Mouse (Mus musculus): ENCODE measurements around the gene Gm14862.

DNA sequence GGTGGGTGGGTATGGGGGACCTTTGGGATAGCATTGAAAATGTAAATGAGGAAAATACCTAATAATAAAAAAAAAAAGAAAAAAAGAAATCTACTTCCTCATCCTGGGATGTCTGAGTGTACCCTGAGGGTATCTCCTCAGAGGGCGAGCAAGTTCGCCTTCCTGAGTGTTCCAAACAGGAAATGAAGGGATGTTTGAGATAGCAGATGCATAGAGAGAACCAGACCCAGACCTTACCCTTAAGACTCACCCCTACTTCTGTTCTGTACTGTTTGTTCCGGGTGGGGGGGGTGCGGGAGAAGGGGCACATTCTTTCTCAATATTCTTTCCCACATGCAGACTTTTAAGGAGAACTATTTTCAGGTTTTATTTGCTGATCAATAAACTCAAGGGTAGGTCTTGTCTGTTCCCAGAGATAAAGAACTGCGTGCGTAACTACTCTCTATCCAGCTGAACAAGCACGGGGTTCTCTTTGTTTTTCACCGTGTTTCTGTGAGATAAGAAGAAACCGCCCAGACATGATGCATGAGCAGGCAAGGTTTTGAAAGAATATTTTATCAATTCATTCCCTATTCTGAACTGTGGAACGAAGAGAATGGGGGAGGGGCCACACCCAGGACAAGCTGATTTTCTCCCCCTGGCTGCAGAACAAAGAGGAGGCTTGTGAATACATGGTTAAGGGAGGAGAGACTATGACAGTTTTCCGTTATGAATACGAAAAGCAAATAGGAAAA lies 11.9 kb downstream of the Gm14862 start:
- peak; percentile 19 for TF ChIP-seq CTCF (IDR thresholded peaks at IDR 0.05; ENCODE audit: low read depth)
- TF ChIP-seq EP300 (optimal IDR thresholded peaks at IDR 0.05), result no peak
